Mouse (Mus musculus) limb, embryonic 14.5 days (tissue): Measurements from ENCODE around the gene Kirrel3. TPM values are rescaled to one million over a fixed set of nuclear protein-coding genes. Genes with fewer than 3 reads are reported as not detected.

Source experiments
- ATAC-seq: fragments of 200-750 bp; cut with Nextera tagmentation; 2 replicates; pipeline ENCODE4 v1.8.0; 2017; ENCODE audit warnings: low read depth, moderate number of reproducible peaks, moderate TSS enrichment; ENCODE audit not compliant: low FRiP score
- DNase-seq: peaks from one replicate; pipeline ENCODE4 v3.0.0-alpha.2; 2015; ENCODE audit warnings: low spot score
- H3K27ac ChIP-seq: fragments of 300-500 bp; sonication (generic); replicated peaks from 2 replicates; pipeline ENCODE4 v1.5.1; 2014; ENCODE audit warnings: low read depth, mild to moderate bottlenecking, low read length, moderate library complexity, mixed read lengths
- H3K27me3 ChIP-seq: fragments of 300-500 bp; sonication (generic); 2 replicates; pipeline ENCODE4 v1.6.1; 2014; ENCODE audit warnings: low read length, mixed read lengths; ENCODE audit not compliant: control insufficient read depth, insufficient read depth
- H3K36me3 ChIP-seq: fragments of 300-500 bp; sonication (generic); 2 replicates; pipeline ENCODE4 v1.6.1; 2014; ENCODE audit warnings: mild to moderate bottlenecking, low read length, moderate library complexity, mixed read lengths; ENCODE audit not compliant: control insufficient read depth, insufficient read depth
- H3K4me1 ChIP-seq: fragments of 300-500 bp; sonication (generic); 2 replicates; pipeline ENCODE4 v1.6.1; 2014; ENCODE audit warnings: antibody characterized with exemption, low read length, mixed read lengths; ENCODE audit not compliant: control insufficient read depth, insufficient read depth
- H3K4me2 ChIP-seq: fragments of 300-500 bp; sonication (generic); replicated peaks from 2 replicates; pipeline ENCODE4 v1.6.1; 2014; ENCODE audit warnings: low read depth, mild to moderate bottlenecking, low read length, moderate library complexity; ENCODE audit not compliant: severe bottlenecking
- H3K4me3 ChIP-seq: fragments of 300-500 bp; sonication (generic); replicated peaks from 2 replicates; pipeline ENCODE4 v1.5.1; 2014; ENCODE audit warnings: low read length
- H3K9ac ChIP-seq: fragments of 300-500 bp; sonication (generic); 2 replicates; pipeline ENCODE4 v1.6.1; 2014; ENCODE audit warnings: mild to moderate bottlenecking, low read depth, low read length, moderate library complexity; ENCODE audit not compliant: severe bottlenecking
- H3K9me3 ChIP-seq: fragments of 300-500 bp; sonication (generic); 2 replicates; pipeline ENCODE4 v1.6.1; 2016; ENCODE audit warnings: low read length; ENCODE audit not compliant: control insufficient read depth
- POLR2A ChIP-seq: fragments of 200-500 bp; IDR thresholded peaks from 2 replicates; pipeline ENCODE4 v1.8.0; 2012; ENCODE audit warnings: inconsistent platforms, mild to moderate bottlenecking, moderate library complexity, borderline replicate concordance; ENCODE audit not compliant: insufficient read depth, insufficient read length; ENCODE audit errors: extremely low read depth
- WGBS: fragments of 180-500 bp; shearing (Covaris S2); extraction: QIAGEN DNeasy Blood & Tissue Kit; methylation state at CpG from one replicate; pipeline ENCODE4 v1.1.7; 2014; 5-methylcytosine and 5-hydroxymethylcytosine counted together
- polyA plus RNA-seq, 2 experiments: library from polyadenylated mRNA; depleted of rRNA in 1 of 2; stranded (reverse) in 1 of 2; unstranded in 1 of 2; fragments of >200 nt; fragmentation: Nextera tagmentation in 1 of 2; extraction: Ambion mirVana in 1 of 2; gene quantifications; 2 replicates each; pipeline versions ENCODE4 v1.2.1 to v1.2.3; 2012 to 2014

The Kirrel3 gene
- polyA plus RNA-seq, 2 experiments, result 10.1 to 14.6 TPM

- no peak overlapping the region for H3K4me2 ChIP-seq
- WGBS, result 62% methylated on average over 3 of the region's 3 CpGs
- DNase-seq, result no peak
- H3K4me1 ChIP-seq, result no peaks in the 10 kb centered on the region
- no peaks in the 10 kb centered on the region for H3K9me3 ChIP-seq
- no peak for TF ChIP-seq POLR2A
- H3K4me3 ChIP-seq, result no peak overlapping the region
- H3K27me3 ChIP-seq, result no peaks in the 10 kb centered on the region
- no peak overlapping the region for H3K27ac ChIP-seq
- no peaks in the 10 kb centered on the region for H3K36me3 ChIP-seq
- H3K9ac ChIP-seq, result no peak overlapping the region
- ATAC-seq, result no peak
These were observed 229.4 kb downstream of the Kirrel3 start for GRCm38 (mm10) chr9:34714996-34715619.

GRCm38 (mm10) chr9:34716476-34716875 is 230.8 kb downstream of the Kirrel3 start:
- no peak for TF ChIP-seq POLR2A
- no peak overlapping the region for H3K9ac ChIP-seq
- DNase-seq, result no peak
- H3K27ac ChIP-seq, result no peak overlapping the region
- no peaks in the 10 kb centered on the region for H3K9me3 ChIP-seq
- no peak overlapping the region for H3K4me3 ChIP-seq
- no peaks in the 10 kb centered on the region for H3K27me3 ChIP-seq
- WGBS, result 90% methylated on average over 2 of the region's 2 CpGs
- no peaks in the 10 kb centered on the region for H3K36me3 ChIP-seq
- H3K4me2 ChIP-seq, result no peak overlapping the region
- no peaks in the 10 kb centered on the region for H3K4me1 ChIP-seq
- no peak for ATAC-seq

- WGBS, result 27% methylated on average over 6 of the region's 6 CpGs
These were observed 235.9 kb downstream of the Kirrel3 start for GRCm38 (mm10) chr9:34721478-34722197.

DNA sequence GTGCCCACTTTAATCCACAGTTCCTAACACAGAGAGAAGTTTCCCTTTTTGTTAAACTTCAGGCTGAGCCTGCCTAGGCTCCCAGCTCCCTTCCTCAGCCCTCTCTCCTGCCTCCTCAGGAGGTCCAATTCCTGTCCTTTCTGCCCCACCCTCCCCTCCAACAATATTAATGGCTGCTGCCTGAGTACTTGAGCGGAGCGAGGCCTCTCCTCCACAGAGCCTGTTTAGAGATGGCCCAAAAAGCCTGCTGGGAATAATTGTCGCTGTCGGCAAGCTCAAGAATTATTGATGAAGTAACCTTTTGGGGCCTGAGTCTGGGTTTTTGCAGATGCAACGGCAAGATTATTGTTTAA is 236.5 kb downstream of the Kirrel3 start:
- no peak overlapping the region for H3K4me2 ChIP-seq
- H3K9me3 ChIP-seq, result no peaks in the 10 kb centered on the region
- H3K9ac ChIP-seq, result no peak overlapping the region
- H3K4me3 ChIP-seq, result no peak overlapping the region
- H3K36me3 ChIP-seq, result no peaks in the 10 kb centered on the region
- H3K4me1 ChIP-seq, result no peaks in the 10 kb centered on the region; the same call in 1 of the 2 replicates
- H3K27me3 ChIP-seq, result no peaks in the 10 kb centered on the region
- ATAC-seq, result no peak
- DNase-seq, result no peak
- no peak for TF ChIP-seq POLR2A
- H3K27ac ChIP-seq, result no peak overlapping the region
- 12% methylated on average over 5 of the region's 5 CpGs for WGBS

More at GRCm38 (mm10) chr9:34721478-34722197, 235.9 kb downstream of the Kirrel3 start:
- no peak for DNase-seq
- Histone ChIP-seq H3K9ac (no peak overlapping the region), H3K27me3 (no peaks in the 10 kb centered on the region), H3K9me3 (no peaks in the 10 kb centered on the region), H3K4me2 (no peak overlapping the region), H3K4me3 (no peak overlapping the region), H3K36me3 (no peaks in the 10 kb centered on the region), H3K4me1 (no peaks in the 10 kb centered on the region; the same call in 1 of the 2 replicates), H3K27ac (no peak overlapping the region)
- no peak for TF ChIP-seq POLR2A
- ATAC-seq, result no peak

GRCm38 (mm10) chr9:34732507-34732906 is 246.8 kb downstream of the Kirrel3 start:
- Histone ChIP-seq H3K27me3 (no peaks in the 10 kb centered on the region), H3K9ac (no peak overlapping the region), H3K4me3 (no peak overlapping the region), H3K9me3 (no peaks in the 10 kb centered on the region), H3K4me2 (no peak overlapping the region), H3K4me1 (no peaks in the 10 kb centered on the region), H3K27ac (no peak overlapping the region), H3K36me3 (no peaks in the 10 kb centered on the region)
- no peak for DNase-seq
- no peak for ATAC-seq
- WGBS, result 58% methylated on average over 6 of the region's 6 CpGs
- no peak for TF ChIP-seq POLR2A

GRCm38 (mm10) chr9:34733579-34733978 is 247.9 kb downstream of the Kirrel3 start:
- no peaks in the 10 kb centered on the region for H3K4me1 ChIP-seq
- WGBS, result 65% methylated on average over 6 of the region's 6 CpGs
- H3K9me3 ChIP-seq, result no peaks in the 10 kb centered on the region
- no peak for ATAC-seq
- TF ChIP-seq POLR2A, result no peak
- H3K27me3 ChIP-seq, result no peaks in the 10 kb centered on the region
- H3K4me2 ChIP-seq, result no peak overlapping the region
- H3K36me3 ChIP-seq, result no peaks in the 10 kb centered on the region
- H3K9ac ChIP-seq, result no peak overlapping the region
- no peak overlapping the region for H3K4me3 ChIP-seq
- DNase-seq, result no peak
- H3K27ac ChIP-seq, result no peak overlapping the region
